Mouse (Mus musculus) erythroblast, embryonic 14.5 days (primary cell): ENCODE measurements at regions not wholly inside any gene's neighbourhood (a gene's known extent, or its start where the extent isn't known, plus 50 kb on each side); places are given as distances from the start of the nearest gene placed in this dataset.

Experiments used
- H3K27me3 ChIP-seq: 2 replicates; pipeline ENCODE4 v1.6.1; 2012; ENCODE audit warnings: inconsistent platforms; ENCODE audit not compliant: control insufficient read depth
- H3K36me3 ChIP-seq: 2 replicates; pipeline ENCODE4 v1.6.1; 2012; ENCODE audit warnings: mild to moderate bottlenecking, inconsistent platforms; ENCODE audit not compliant: control insufficient read depth
- H3K4me1 ChIP-seq: 2 replicates; pipeline ENCODE4 v1.6.1; 2012; ENCODE audit warnings: inconsistent platforms; ENCODE audit not compliant: control insufficient read depth
- H3K4me3 ChIP-seq: replicated peaks from 2 replicates; pipeline ENCODE3; 2012; ENCODE audit warnings: moderate library complexity, mild to moderate bottlenecking, inconsistent platforms
- H3K9me3 ChIP-seq: 2 replicates; pipeline ENCODE4 v1.6.1; 2012; ENCODE audit warnings: low read length, inconsistent platforms, mixed read lengths; ENCODE audit not compliant: control insufficient read depth
- GATA1 ChIP-seq: IDR thresholded peaks from 2 replicates; pipeline ENCODE4 v1.6.1; 2012; ENCODE audit warnings: low read length, inconsistent platforms, mixed read lengths
- TAL1 ChIP-seq: IDR thresholded peaks from 3 replicates; pipeline ENCODE4 v1.6.1; 2012; ENCODE audit warnings: low read length, inconsistent platforms, mixed read lengths

DNA sequence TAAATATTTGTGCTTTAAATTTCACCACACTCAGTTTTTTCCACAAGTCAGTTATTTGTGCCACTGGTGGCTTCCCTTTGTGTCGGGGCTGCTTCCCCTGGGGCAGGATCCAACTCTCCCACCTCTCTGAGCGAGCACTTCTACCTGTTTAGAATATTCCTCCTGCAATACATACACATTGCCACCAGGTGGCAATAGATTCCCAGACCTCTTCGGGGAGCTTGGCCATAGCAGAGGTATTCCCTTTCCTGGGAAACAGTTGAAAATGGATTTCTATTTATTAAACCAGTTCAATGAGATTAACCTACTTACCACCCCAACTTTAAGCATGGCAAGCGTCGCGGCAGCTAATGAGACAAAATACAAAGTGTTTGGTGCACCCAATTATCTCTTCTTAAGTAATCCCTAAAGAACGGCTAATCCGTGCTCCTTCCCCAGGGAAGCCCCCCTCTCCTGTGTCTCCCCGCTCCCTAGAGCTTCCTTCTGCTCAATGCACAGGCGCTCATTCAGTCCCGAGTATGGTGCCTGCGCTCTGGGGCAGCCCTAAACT is 104.1 kb upstream of the Zc3h12a start:
- no peaks in the 10 kb centered on the region for H3K36me3 ChIP-seq
- H3K27me3 ChIP-seq: peaks cover 2% of the 10 kb centered on the region; the same call in 1 of the 2 replicates
- H3K4me1 ChIP-seq: no peaks in the 10 kb centered on the region
- TF ChIP-seq GATA1 (no peak), TAL1 (no peak)
- H3K4me3 ChIP-seq: no peak overlapping the region
- H3K9me3 ChIP-seq: peaks cover 3% of the 10 kb centered on the region; the same call in 1 of the 2 replicates

DNA sequence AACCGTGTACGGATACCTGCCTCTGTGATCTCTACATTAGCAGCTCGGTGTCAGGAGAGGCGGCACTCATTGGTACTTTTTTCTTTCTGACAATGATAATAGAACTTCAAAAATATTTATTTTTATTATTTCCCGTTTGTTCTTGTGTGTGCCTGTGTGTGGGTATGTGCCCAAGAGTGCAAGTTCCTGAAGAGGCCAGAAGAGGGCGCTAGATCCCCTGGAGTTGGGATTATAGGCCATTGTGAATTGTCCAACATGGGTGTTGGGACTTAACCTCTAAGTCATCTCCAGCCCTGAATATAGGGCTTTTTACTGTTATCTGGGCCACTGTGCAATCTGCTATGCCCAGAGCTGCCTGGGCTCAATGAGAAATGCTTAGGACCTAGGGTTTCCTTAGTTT is 99.6 kb upstream of the Zc3h12a start:
- H3K4me3 ChIP-seq: no peak overlapping the region
- H3K9me3 ChIP-seq: peaks cover 7% of the 10 kb centered on the region; the same call in 1 of the 2 replicates
- no peaks in the 10 kb centered on the region for H3K4me1 ChIP-seq
- H3K36me3 ChIP-seq: no peaks in the 10 kb centered on the region
- TF ChIP-seq GATA1: no peak
- no peak for TF ChIP-seq TAL1
- H3K27me3 ChIP-seq: no peaks in the 10 kb centered on the region

DNA sequence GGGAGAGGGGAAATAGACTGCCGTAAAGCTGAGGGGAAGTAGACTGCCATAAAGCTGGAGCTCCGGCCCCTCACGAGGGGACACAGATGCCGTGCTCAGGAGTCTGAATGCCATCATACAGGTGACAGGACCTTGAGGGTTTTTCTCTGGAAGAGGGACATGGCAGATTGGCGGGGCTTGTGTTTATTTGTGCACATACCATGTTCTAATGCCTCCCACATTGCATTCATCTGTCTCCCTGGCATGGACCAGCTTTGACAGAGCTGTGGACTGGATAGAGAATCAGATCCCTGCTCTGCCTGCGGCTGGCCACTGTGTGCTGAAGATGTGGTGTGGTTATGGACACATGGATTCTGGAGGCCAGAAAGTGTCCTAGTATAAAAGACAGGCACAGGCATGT is 95.3 kb upstream of the Zc3h12a start:
- Histone ChIP-seq H3K4me3 (no peak overlapping the region), H3K4me1 (no peaks in the 10 kb centered on the region), H3K9me3 (peaks cover 7% of the 10 kb centered on the region; the same call in 1 of the 2 replicates), H3K27me3 (no peaks in the 10 kb centered on the region), H3K36me3 (no peaks in the 10 kb centered on the region)
- TF ChIP-seq GATA1 (no peak), TAL1 (no peak)

DNA sequence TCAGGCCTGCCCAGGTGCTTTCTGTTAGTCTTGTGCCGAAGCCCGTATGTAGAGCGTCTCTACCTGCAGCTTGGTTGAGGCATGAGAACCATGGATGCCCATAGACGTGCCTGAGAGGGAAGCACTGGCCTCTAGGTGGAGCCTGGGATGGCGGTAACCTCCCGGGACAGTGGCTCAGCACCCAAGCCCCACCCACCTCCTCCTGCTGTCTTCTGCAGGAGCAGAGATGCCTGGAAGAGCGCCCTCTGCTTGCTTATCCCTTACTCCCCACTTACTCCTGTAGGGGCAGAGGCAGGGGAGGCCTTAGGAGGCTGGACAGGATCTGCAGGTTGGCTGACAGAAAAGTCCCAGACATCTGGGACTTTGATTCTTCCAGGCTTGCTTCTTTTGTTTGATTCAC is 92.7 kb upstream of the Zc3h12a start:
- no peaks in the 10 kb centered on the region for H3K27me3 ChIP-seq
- H3K9me3 ChIP-seq: no peaks in the 10 kb centered on the region
- no peaks in the 10 kb centered on the region for H3K4me1 ChIP-seq
- TF ChIP-seq GATA1 (no peak), TAL1 (no peak)
- no peak overlapping the region for H3K4me3 ChIP-seq
- H3K36me3 ChIP-seq: no peaks in the 10 kb centered on the region

DNA sequence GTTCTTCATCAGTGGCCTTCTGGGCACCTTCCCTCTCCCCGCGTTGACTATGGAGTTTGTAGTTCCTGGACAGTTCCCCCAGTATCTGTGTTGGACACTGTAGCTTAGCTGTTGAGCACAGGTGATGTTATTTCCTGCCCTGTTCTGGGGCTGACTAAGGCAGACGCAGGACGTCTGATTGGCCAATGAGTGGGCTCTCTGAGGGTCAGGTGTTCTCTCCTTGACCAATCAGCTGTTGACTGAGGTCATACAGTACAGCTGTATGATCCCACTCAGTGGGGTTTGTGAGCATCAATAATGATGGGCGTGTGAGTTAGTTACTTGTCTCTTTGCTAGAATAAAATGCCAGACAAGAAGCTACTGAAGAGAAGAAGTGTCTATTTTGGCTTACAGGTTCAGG is 91.6 kb upstream of the Zc3h12a start:
- Histone ChIP-seq H3K9me3 (no peaks in the 10 kb centered on the region), H3K36me3 (no peaks in the 10 kb centered on the region), H3K4me1 (no peaks in the 10 kb centered on the region), H3K27me3 (no peaks in the 10 kb centered on the region), H3K4me3 (no peak overlapping the region)
- TF ChIP-seq TAL1 (no peak), GATA1 (no peak)

DNA sequence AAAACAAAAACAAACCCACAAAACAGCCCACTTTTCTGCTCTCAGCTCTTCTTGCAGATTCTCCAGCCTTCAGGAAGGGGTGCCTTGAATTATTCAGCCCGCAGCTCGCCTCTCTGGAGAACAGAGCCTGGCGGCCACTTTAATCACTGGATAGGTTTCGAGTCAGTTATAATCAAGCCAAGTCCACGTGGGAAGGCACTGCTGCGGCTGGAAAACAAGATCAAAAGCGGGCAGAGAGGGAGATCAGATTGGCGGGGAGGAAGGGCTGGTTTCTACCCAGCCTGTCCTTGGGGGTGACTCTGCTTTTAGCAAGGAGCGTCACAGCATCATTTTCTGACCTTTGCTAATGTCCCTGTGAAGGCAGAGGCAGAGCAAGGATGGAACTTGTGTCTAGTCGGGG is 86.7 kb upstream of the Zc3h12a start:
- Histone ChIP-seq H3K36me3 (no peaks in the 10 kb centered on the region), H3K4me1 (no peaks in the 10 kb centered on the region), H3K9me3 (no peaks in the 10 kb centered on the region), H3K4me3 (no peak overlapping the region), H3K27me3 (no peaks in the 10 kb centered on the region)
- TF ChIP-seq GATA1 (no peak), TAL1 (no peak)

DNA sequence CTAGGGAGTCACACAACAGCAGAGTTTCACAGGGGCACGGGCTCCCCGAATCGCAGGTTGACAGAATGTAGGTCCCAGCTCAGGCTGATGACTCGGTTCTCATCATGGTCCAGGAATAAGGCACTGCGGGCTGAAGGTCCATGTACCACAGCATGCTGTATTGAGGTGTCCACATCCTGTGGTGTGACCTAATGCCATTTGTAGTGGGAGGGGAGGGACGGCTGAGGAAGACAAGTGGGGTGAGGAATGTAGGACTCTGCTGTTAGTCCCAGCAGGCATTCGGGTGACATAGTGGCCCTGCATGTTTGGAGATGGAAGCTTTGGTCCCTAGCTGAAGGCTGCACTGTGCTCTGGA is 84.5 kb upstream of the Zc3h12a start:
- TF ChIP-seq GATA1: no peak
- no peak for TF ChIP-seq TAL1
- Histone ChIP-seq H3K27me3 (no peaks in the 10 kb centered on the region), H3K4me3 (no peak overlapping the region), H3K36me3 (no peaks in the 10 kb centered on the region), H3K4me1 (no peaks in the 10 kb centered on the region), H3K9me3 (no peaks in the 10 kb centered on the region)

DNA sequence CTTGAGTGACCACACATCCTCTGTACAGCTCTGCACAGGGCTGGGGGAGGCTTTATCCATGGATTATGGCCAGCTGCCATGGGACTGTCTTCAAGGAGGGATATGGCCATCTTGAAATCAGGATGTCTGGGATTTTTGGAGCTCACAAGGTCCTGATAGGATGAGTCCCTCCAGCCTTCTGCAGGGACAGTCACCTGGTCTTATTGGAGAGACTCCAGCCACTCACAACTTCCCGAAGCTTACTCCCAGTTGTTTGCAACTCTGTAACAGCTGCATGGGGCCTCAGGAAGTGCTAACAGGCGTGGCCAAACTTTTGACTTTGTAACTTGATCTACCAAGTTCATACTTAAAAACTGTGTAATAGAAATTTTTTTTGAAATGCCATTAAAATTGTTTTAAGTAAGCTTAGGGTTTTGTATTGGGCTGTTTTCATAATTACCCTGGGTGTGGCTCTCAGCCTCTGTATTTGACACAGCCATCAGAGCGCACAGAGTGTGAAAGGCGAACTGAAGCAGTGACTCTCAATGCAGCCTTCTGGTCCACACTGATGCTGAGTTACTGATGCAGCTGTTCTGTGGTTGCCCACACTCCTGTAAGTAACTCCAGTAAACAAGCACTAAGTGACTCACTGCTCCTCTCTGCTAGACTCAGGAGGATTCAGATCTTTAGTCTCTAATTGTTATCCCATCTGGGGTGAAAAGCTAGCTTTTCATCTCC is 84.0 kb upstream of the Zc3h12a start:
- Histone ChIP-seq H3K4me1 (no peaks in the 10 kb centered on the region), H3K4me3 (no peak overlapping the region), H3K9me3 (no peaks in the 10 kb centered on the region), H3K27me3 (no peaks in the 10 kb centered on the region), H3K36me3 (no peaks in the 10 kb centered on the region)
- no peak for TF ChIP-seq GATA1
- no peak for TF ChIP-seq TAL1

DNA sequence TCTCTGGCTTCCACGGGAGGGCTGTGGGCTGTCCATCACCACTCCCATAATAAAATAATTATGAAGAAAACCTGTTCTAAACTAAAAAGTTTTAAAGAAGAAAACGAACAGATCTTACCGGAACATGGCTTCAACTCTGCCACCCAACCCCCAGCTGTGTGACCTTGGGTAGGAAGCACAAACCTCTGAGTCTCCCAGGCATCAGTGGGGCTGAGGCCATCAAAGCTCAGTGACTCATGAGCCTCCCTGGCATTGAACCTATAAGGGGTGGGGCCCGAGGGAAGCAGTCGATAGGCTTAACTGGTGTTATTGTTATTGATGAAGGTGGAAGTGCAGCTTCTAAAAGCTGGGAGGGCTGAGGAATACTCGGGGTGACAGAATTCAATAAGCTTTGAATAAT is 83.1 kb upstream of the Zc3h12a start:
- TF ChIP-seq TAL1 (no peak), GATA1 (no peak)
- Histone ChIP-seq H3K36me3 (no peaks in the 10 kb centered on the region), H3K4me1 (no peaks in the 10 kb centered on the region), H3K4me3 (no peak overlapping the region), H3K27me3 (no peaks in the 10 kb centered on the region), H3K9me3 (no peaks in the 10 kb centered on the region)
